Mouse (Mus musculus) thymus, adult 2 months (tissue): Measurements from ENCODE around the gene 4930590J08Rik.

Experiments
- CTCF ChIP-seq: fragments of 200-500 bp; IDR thresholded peaks from 2 replicates; pipeline ENCODE4 v1.5.1; 2012; ENCODE audit warnings: mild to moderate bottlenecking, control low read depth, low read length, moderate library complexity, borderline replicate concordance; ENCODE audit not compliant: control insufficient read depth, poor library complexity, insufficient read depth; ENCODE audit errors: extremely low read depth
- POLR2A ChIP-seq: fragments of 200-500 bp; IDR thresholded peaks from 2 replicates; pipeline ENCODE4 v1.6.1; 2012; ENCODE audit warnings: mild to moderate bottlenecking, low read length, control low read depth, moderate library complexity; ENCODE audit not compliant: control insufficient read depth, poor library complexity, insufficient read depth; ENCODE audit errors: extremely low read depth

DNA sequence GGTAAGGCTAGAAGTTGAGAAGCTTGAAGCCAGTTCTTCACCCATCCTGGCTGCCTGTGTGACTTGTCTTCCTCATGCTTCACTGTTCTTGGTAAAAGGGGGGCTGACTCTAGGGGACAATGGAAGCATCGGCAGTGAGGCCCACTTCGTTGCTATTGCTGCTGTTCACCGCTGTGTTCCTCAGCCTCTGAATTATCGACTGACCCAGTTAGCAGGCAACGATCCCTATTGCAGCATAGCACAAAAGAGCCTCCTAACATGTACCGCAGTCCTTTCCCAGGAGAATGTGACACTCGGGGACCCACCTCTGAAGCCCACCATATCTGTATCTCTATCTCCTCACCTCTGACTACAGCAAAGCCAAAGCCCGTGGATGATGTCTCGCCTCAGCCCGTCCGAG is 15.1 kb downstream of the 4930590J08Rik start:
- TF ChIP-seq CTCF = no peak
- no peak for TF ChIP-seq POLR2A
